Mouse (Mus musculus): ENCODE measurements around the gene Tmem200b.
A peak's percentile ranks its signal among the peaks of the same experiment; 100 is the strongest.

Tmem200b gene

GRCm38 (mm10) chr4:131921461-131922346, at the start of gene Tmem200b:
Gene Tmem200b (plus strand): TSS chr4:131921771.
- no peak for DNase-seq

DNA sequence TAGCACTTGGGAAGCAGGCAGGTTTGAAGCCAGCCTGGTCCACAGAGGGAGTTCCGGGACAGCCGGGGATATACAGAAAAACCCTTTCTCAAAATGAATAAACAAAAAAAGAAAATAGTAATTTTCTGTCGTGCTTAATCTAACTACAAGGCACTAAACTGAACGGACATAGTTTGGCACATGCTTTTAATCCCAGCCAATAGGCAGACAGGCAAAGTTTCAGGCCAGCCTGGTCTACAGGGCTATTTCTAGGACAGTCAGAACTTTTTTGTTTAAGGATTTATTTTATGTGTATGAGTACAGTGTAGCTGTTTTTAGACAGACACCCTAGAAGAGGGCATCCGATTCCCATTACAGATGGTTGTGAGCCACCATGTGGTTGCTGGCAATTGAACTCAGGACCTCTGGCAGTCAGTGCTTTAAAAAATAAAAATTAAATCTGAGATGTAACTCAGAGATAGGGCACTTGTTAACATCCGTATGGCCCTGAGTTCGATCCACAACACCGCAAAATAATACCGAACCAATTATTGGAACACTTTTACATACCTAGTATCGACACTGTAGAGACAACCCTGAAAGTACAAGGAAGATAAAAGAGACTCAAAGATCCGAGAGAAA, 48.8 kb upstream of the Tmem200b start:
- peak in 1 of 2 experiments; percentile 10 for DNase-seq

- DNase-seq: peak; percentile 89 to 96
These were observed 48.0 kb upstream of the Tmem200b start, which contains the start of gene Srsf4 for GRCm38 (mm10) chr4:131873293-131874168. Gene Srsf4 (plus strand): TSS chr4:131873617.

- DNase-seq: no peak
These were observed 47.4 kb upstream of the Tmem200b start for GRCm38 (mm10) chr4:131874169-131874536.

DNA sequence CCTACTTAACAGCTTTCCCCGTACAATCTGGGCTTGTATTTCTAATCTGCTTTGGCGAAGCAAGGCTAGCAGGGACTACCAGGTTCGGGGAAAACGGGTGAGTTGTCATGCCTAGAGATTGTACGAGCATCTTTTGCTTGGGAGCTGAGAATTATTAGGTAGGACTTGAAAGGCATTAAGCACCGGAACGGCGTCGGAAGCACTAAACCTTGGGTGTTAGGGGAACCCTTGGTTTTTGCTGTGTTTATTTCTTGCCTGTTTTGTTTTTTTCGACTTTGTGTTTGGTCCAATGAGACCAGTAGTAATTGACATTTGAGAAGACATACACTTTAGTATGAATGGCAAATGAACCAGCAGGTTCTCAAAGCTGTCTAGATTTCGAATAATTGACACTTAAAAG, 47.0 kb upstream of the Tmem200b start:
- DNase-seq: no peak

GRCm38 (mm10) chr4:131875242-131875641, 46.3 kb upstream of the Tmem200b start:
- DNase-seq: no peak

GRCm38 (mm10) chr4:131876836-131877235, 44.7 kb upstream of the Tmem200b start:
- DNase-seq: no peak

- DNase-seq: no peak
These were observed 41.9 kb upstream of the Tmem200b start for GRCm38 (mm10) chr4:131879692-131880091.

DNA sequence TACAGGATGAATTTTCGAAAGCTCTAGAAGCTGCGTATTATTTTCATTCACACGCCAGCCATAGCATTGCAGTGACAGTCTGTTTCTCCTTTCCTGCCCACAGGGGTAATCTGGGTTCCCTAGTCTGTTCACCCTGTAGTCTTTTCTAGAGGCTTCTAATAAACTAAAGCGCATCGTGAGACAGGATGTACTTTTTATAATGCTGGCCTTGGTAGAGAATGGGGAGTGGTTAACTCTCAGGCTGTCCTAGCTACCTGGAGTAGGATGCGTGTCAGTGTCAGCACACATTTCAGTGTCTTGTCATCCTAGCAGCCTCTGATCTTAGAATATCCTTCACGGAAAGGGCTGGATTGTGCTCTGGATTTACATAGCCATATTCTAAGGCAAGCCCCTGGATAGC, 40.3 kb upstream of the Tmem200b start:
- no peak for DNase-seq

DNA sequence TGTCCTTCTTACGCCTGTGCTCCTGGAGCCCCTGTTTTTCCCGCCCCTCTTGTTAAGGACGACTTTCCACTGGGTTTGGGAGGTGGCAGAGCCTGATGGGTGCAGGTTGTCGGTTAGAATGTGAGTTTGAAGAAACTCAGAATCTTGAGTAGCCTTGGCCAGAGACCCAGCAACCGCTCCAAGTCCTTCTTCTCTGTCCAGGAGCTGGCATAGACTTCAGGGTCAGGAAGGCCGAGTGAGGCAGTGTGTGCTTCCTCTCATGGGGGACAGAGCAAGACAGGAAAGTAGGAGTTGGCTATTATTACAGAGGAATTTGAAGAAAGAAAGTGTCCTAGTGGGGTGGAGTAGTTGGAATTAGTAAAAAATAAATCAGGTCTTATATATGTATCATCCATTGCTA, 38.0 kb upstream of the Tmem200b start:
- no peak for DNase-seq

DNA sequence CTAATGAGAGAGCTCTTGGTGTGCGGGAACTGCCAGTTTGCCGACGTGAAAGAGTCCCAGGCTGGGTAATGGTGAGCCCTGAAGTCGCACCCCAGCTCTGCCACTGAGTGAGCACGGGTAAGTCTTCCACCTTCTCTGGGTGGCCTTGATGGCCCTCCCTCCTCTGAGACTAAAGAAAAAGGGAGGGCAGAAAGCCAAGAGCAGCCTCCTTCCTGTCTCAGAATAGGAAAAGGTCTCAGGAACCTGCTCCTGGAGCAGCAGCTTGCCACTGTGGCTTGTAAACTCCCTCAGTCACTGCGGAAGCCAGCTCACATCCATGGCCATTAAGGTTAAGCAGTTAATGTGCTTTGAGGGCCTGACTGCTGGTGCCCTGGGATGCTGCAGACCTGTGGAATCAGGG, 36.2 kb upstream of the Tmem200b start:
- DNase-seq: no peak

DNA sequence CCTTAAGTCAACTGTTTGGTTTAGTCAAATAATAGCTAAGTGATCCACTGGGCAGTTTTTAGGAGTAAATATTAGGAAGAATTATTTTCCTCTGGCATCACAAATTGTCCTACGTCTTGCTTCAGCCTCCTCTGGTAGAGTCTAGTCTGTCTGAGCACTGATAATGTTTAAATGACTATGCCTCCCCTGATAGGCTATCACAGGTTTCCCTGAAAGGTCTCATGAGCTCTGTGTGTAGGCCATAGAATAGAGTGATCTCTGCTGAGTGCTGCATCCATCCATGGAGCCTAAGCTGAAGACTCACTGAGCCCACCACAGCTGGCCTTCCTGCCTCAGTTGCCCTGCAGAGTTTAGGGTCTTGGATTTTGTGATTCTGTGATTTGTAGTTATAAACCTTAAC, 33.0 kb upstream of the Tmem200b start:
- no peak for DNase-seq

GRCm38 (mm10) chr4:131890692-131891091, 30.9 kb upstream of the Tmem200b start:
- no peak for DNase-seq

DNA sequence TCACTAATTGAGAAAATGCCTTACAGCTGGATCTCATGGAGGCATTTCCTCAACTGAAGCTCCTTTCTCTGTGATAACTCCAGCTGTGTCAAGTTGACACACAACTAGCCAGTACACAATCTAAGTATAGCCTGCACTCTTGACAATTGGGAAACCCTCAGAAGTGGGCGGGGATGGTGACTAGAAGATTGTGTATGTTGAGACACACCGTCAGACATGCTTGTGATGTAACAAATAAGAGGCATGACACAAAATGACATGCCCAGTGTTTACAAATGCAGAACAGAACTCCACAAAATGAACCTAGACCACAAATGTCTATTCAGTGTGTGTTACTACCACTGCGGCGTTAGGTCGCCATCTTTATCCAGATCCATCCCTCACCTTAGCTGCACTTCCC, 24.5 kb upstream of the Tmem200b start:
- DNase-seq: no peak

DNA sequence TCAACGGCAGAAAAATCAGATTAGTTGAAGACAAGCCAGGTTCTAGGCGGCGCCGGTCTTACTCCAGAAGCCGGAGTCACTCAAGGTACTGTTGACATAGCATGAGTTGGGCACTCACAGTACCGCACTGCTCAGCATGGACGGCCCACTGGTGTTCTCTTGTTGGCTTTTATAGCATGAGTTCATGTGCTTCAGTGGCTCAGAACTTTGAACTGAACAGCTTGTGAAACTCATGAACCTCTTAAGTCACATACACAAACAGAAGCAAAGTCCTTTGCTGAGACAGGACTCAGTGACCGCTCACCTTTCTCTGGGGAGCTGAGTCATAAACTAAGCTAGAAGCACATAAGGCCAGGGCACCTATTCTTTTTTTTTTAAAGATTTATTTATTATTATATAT, 23.8 kb upstream of the Tmem200b start:
- DNase-seq: no peak

DNA sequence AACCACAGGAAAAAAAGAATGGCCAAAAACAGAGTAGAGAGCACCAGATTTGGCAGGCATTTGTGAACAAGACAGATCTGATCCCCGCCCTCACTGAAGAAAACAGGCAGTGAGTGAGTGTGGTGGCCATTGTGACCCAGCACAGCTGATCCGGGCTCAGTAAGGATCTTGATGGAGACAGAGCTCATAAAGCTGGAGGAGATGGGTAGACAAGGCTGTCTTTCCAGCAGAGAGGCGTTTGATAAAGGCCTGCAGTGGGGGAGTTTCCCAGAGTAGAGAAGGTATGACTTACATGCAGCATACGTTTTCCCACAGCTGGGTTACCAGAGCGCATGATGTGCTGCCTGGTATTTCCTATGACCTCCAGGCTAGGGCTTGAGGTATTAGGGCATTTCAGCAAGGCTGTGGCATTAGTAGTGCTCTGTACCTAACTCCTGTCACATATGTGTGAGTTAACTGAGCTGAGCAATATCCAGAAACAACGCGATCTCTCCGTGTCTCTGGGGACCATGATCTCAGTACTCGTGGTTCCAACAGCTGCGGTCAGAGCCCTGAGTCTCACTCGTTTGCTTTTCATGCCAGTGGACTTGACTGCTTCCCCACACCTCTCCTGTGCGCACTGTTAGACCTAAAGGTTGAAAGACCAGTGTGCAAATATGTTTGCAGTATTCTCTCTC, 22.9 kb upstream of the Tmem200b start:
- DNase-seq: no peak

DNA sequence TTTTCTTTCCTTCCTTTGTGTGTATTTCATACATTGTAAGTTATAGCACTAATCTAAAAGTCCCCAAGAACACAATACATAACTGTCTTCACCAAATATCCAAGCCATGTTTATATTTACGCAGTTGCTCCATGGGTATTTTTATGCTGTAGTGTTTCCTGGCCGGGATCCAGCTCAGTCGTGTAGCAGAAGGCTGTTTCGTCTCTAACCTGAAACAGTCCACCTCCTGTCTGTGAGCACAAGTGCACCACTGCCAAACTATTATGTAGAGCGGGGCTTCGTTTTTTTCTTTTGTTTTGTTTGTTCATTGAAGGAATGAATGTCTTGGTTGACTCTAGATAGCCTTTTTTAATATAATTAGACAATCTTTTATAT, 22.4 kb upstream of the Tmem200b start:
- DNase-seq: peak; percentile 60 to 69

DNA sequence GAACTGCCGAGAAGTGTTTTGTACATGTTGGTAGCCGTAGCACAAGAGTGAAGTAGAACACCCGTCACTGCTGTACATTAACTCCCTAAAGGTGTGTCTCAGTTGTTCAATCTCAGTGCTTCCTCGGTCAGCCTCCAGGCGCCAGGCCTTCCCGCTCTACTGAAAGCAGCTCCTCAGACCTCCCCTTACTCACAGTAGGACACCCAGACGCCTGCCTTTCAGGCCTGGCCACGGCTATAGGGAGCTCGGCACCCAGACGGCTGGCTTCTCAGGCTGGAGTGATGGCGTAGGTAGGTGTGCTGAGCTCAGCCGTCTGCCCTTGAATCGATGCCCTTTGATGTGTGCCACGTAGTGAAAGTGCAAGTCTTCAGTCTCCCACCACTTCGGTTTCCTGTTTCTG, 20.5 kb upstream of the Tmem200b start:
- DNase-seq: no peak

DNA sequence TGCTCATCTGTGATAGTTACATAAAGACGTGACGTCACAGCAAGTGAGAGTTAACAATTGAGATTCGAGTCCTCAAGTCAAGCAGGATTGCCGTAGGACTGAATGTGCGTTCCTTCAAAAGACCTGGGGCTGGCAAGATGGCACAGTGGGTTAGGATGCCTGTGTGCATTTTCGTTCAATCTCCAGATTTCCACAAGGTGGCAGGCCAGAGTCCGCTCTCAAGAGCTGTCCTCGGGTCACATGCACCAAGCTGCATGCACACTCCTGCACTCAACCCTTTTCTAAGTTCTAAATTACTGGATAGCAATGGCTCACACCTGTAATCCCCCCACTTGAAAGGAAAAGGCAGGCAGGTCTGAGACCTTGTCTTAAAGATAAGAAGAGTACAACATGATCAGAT, 17.1 kb upstream of the Tmem200b start:
- peak; percentile 35 to 39 for DNase-seq

- DNase-seq: no peak
These were observed 15.1 kb upstream of the Tmem200b start for GRCm38 (mm10) chr4:131906423-131906822.

GRCm38 (mm10) chr4:131907912-131908311, 13.7 kb upstream of the Tmem200b start:
- DNase-seq: no peak

DNA sequence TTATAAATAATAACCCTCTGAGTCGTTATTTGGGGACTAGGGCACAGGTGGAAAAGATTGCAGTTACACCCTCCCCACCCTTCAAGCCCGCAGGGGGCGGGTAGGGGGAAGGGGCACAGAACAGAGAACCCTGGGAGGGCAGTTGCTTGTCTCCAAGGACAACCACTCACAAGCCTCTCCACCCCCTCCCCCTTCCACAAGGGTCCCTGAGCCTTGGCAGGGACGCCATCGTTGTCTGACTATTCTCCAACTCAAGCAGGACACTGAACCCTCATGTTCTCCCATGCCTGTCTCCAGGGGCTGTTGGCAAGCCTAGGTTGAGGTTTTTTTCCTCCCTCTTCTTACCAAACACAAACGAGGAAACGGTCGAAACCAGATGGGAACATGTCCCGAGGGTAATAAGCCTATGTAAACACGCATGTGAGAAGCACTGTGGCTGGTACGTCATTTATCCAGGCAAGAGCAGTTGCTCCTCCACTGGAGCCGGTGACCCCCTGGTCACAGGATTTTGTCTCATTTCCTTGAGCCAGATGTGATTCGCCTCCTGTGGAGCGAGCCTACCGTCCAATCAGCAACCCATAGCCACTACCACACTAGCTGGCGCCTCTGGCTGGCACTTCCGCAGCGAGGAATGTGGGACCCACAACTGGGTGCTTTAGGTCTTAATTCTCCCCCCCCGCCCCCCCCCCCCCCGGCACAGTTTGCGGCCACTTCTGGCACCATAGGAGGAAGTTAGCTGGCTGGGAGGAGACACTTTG, 11.2 kb upstream of the Tmem200b start:
- DNase-seq: no peak
